ENCODE assay signal across 23 mouse cellular contexts in genomic region chr1:4613305-4613704, GRCm38 (mm10).
DNase-seq lines count a peak whose midpoint lies in the region; ATAC-seq lines count a peak whose summit lies in the region.
"Had no signal": no experiment of that assay in that cellular context is flagged by ENCODE, and none has a peak within 500 bp of the region (broad histone marks: within the 10 kb centered on the region; RNA-seq: fewer than 3 reads in every experiment).

No protein-coding gene starts in this region.

- H3K4me1 ChIP-seq in midbrain, embryonic 13.5 days (replicated peaks): no peaks in the 10 kb centered on the region
- H3K4me1 ChIP-seq: embryonic facial prominence, embryonic 10.5 days; forebrain, embryonic 13.5 days; hindbrain, embryonic 13.5 days had no signal

- H3K27me3 ChIP-seq in midbrain, embryonic 13.5 days: no peaks in the 10 kb centered on the region
- H3K27me3 ChIP-seq: forebrain, embryonic 13.5 days; heart, embryonic 15.5 days; hindbrain, embryonic 13.5 days had no signal

- no peak for ATAC-seq in midbrain, embryonic 13.5 days
- ATAC-seq: CD4-positive, CD25-positive, alpha-beta regulatory T cell, adult 4 months; forebrain, embryonic 13.5 days; forebrain, postnatal 0 days had no signal

- H3K36me3 ChIP-seq in midbrain, embryonic 13.5 days: no peaks in the 10 kb centered on the region
- H3K36me3 ChIP-seq: embryonic facial prominence, embryonic 10.5 days; G1E; heart, embryonic 15.5 days; hindbrain, embryonic 13.5 days had no signal

- WGBS in midbrain, embryonic 13.5 days: 71% methylated on average over 4 of the region's 4 CpGs

- no peak overlapping the region for H3K4me2 ChIP-seq in midbrain, embryonic 13.5 days (replicated peaks)
- H3K4me2 ChIP-seq: forebrain, embryonic 13.5 days; heart, embryonic 11.5 days; heart, embryonic 15.5 days; hindbrain, embryonic 13.5 days had no signal

- peak; percentile 7 for DNase-seq in embryo, embryonic 9.5 days (ENCODE audit: extremely low spot score)
- DNase-seq in embryo, embryonic 10.5 days (ENCODE audit: low spot score): no peak
- DNase-seq in lung, postnatal 10 days: peak; percentile 69
- peak; percentile 42 to 82 for DNase-seq in lung, postnatal 4 days
- DNase-seq in right cerebral cortex, postnatal 4 days: no peak
- no peak for DNase-seq in left cerebral cortex, adult 11 months (ENCODE audit: low spot score)
- DNase-seq: adrenal gland, postnatal 10 days; B cell, adult 2 months; cerebellum, adult 11 months; cerebellum, adult 9-10 months; cerebellum, postnatal 25 days; forebrain, postnatal 0 days; gastrocnemius, postnatal 14 days; heart, adult 2 months; heart, postnatal 14 days had no signal

- H3K9ac ChIP-seq in midbrain, embryonic 13.5 days (replicated peaks): no peak overlapping the region
- H3K9ac ChIP-seq: forebrain, embryonic 13.5 days; forebrain, postnatal 0 days; heart, embryonic 15.5 days; hindbrain, embryonic 13.5 days had no signal

- H3K4me3 ChIP-seq in midbrain, embryonic 13.5 days (replicated peaks): no peak overlapping the region
- H3K4me3 ChIP-seq: embryonic facial prominence, embryonic 10.5 days; forebrain, embryonic 13.5 days; heart, adult 2 months; heart, embryonic 15.5 days; hindbrain, embryonic 13.5 days had no signal

- no peaks in the 10 kb centered on the region for H3K9me3 ChIP-seq in midbrain, embryonic 13.5 days
- H3K9me3 ChIP-seq: forebrain, embryonic 13.5 days; G1E; heart, embryonic 15.5 days; hindbrain, embryonic 13.5 days had no signal

- no peak overlapping the region for H3K27ac ChIP-seq in midbrain, embryonic 13.5 days
- H3K27ac ChIP-seq: embryonic facial prominence, embryonic 10.5 days; forebrain, embryonic 13.5 days; heart, adult 2 months; heart, embryonic 15.5 days; hindbrain, embryonic 13.5 days had no signal

Comparison
In these comparisons a context has a peak if more than half of its experiments do, and no peak if none do; other contexts are left out.
1. DNase-seq: peak in embryo, embryonic 9.5 days (single experiment), lung, postnatal 10 days (single experiment) and lung, postnatal 4 days (2 of 2); none in embryo, embryonic 10.5 days (single experiment), right cerebral cortex, postnatal 4 days (single experiment) and left cerebral cortex, adult 11 months (single experiment).